Mouse (Mus musculus) olfactory bulb, adult 2 months (tissue): Measurements from ENCODE around the gene Cyp4f15. TPM values are rescaled to one million over a fixed set of nuclear protein-coding genes. Genes with fewer than 3 reads are reported as not detected.

Experiments used
- H3K27ac ChIP-seq: fragments of 200-500 bp; 2 replicates; pipeline ENCODE4 v1.5.1; 2012; ENCODE audit warnings: low read depth, low read length; ENCODE audit not compliant: insufficient read depth
- H3K4me1 ChIP-seq: fragments of 200-500 bp; 2 replicates; pipeline ENCODE4 v1.6.1; 2012; ENCODE audit warnings: low read length; ENCODE audit not compliant: control insufficient read depth, insufficient read depth
- H3K4me3 ChIP-seq: fragments of 200-500 bp; 2 replicates; pipeline ENCODE4 v1.5.1; 2012; ENCODE audit warnings: mild to moderate bottlenecking, low read depth, low read length, moderate library complexity; ENCODE audit not compliant: insufficient read depth
- CTCF ChIP-seq: fragments of 200-500 bp; IDR thresholded peaks from 2 replicates; pipeline ENCODE4 v1.5.1; 2012; ENCODE audit warnings: low read depth, mild to moderate bottlenecking, low read length, moderate library complexity; ENCODE audit not compliant: insufficient read depth
- POLR2A ChIP-seq: fragments of 200-500 bp; IDR thresholded peaks from 2 replicates; pipeline ENCODE4 v1.6.1; 2012; ENCODE audit warnings: mild to moderate bottlenecking, low read depth, low read length, moderate library complexity; ENCODE audit not compliant: insufficient read depth
- WGBS: fragments of 180-500 bp; shearing (Covaris S2); methylation state at CpG from one replicate; pipeline ENCODE4 v1.1.7; 2018; 5-methylcytosine and 5-hydroxymethylcytosine counted together
- polyA plus RNA-seq: library from polyadenylated mRNA; stranded (reverse); fragments of >200 nt; gene quantifications from 2 replicates; pipeline ENCODE4 v1.2.4, GENCODE M21; 2012; ENCODE audit warnings: low replicate concordance; ENCODE audit not compliant: missing spikeins, insufficient read depth, insufficient read length

Gene Cyp4f15
- not detected in 2 replicates for polyA plus RNA-seq

DNA sequence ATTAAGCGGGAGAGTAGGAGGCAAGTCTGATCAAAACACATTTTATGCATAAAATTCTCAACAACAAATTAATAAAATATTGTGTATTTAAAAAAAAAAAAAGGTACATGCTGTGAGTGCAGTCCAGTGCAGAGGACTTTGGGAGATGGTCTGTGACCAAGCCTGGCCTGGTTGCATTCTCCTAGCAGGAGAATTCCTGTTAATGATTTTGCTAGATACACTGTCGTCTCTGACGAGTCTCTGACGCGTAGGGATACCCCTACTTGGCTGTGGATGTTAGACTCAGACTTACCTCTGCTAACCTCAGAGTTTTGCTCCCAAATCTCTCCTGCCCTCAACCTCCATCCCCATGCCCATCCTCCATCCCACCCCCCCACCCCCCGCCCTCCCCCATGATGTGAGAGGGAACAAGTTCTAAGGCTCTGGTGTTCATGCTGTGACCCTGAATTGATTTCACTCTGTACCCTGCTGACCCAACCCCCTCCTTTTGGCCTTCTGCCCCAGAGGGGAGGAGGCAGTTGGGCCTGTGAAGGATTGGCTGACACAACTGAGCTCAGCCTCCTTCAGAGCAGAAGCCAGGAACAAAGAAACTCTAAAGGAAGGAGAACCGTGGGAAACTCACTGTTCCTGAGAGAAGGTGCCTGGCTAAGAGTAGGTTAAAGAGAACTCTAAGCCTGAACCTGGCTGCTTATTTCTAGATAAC, at the start of gene Cyp4f15:
Cyp4f15 (plus strand) TSS at position 580 of the 703 bp plus-strand sequence.
- 32% methylated on average over 7 of the region's 7 CpGs for WGBS
- Histone ChIP-seq H3K4me1 (no peaks in the 10 kb centered on the region), H3K4me3 (peak within 1 kb of the TSS; percentile 20; the same call in 1 of the 2 replicates), H3K27ac (no peak within 1 kb of the TSS)
- TF ChIP-seq CTCF (no peak), POLR2A (no peak)

DNA sequence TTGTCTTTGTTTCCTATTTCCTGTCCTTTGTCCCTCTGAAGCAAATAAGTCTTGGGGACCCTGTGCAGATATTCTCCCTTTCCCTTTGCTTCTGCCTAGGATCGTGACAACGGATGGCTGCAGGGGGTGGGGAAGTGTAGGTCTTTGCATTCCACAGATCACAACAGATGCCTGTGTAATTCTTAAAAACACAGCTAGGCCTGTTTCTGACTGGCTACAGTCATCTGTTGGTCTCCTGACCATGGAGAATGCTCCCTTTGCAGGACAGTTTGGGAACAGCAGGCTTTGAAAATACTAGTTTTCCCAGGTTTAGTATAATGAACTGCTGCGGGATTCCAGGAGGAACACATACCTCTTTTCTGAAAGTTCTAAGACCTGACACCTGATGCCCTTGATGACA, 49.1 kb upstream of the Cyp4f15 start:
- Histone ChIP-seq H3K27ac (no peak overlapping the region), H3K4me1 (peaks cover 6% of the 10 kb centered on the region), H3K4me3 (no peak overlapping the region)
- 56% methylated on average over 3 of the region's 3 CpGs for WGBS
- TF ChIP-seq CTCF (no peak), POLR2A (no peak)

DNA sequence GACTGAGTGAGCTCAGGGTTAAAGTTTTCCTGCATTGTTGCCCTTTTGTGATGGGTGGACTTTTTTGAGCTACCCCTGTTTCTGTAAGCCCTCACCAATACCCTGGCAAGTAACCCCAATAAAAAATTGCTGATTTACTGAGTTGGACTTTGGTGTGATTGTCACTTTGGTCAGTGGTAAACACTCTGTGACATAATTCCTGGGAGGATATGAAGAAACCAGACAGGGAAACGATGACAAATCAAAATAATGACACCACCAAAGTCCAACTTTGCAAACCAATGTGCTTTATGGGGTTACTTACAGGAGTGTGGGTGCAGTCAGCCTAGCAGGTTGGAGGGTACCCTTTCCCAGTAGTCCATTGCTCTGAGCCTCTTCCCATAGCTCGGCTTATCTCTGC, 48.3 kb upstream of the Cyp4f15 start:
- TF ChIP-seq POLR2A = no peak
- no peak for TF ChIP-seq CTCF
- WGBS = 85% methylated on average over 2 of the region's 2 CpGs
- Histone ChIP-seq H3K4me3 (no peak overlapping the region), H3K27ac (no peak overlapping the region), H3K4me1 (peaks cover 6% of the 10 kb centered on the region)

DNA sequence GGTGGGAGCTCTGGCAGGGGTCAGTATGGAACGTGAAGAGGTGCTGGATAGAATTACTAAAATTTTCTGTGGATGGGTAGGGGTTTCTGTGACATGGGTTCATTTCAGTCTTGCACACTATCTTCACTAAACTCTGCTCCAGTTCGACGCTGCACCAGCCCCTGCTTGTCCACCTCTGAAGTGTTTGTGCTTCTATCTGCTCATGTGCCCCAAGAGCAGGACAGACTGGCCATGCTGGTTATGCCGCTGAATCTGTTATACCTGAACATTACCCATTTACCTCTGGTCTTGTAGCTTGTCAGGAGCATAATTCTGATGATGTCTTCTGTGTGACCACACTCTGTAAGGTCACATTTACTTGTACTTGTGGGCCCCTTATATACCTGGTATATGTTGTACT, 38.8 kb upstream of the Cyp4f15 start:
- no peak overlapping the region for H3K27ac ChIP-seq
- H3K4me3 ChIP-seq = no peak overlapping the region
- TF ChIP-seq CTCF (no peak), POLR2A (no peak)
- no peaks in the 10 kb centered on the region for H3K4me1 ChIP-seq
- 92% methylated on average over 4 of the region's 4 CpGs for WGBS

DNA sequence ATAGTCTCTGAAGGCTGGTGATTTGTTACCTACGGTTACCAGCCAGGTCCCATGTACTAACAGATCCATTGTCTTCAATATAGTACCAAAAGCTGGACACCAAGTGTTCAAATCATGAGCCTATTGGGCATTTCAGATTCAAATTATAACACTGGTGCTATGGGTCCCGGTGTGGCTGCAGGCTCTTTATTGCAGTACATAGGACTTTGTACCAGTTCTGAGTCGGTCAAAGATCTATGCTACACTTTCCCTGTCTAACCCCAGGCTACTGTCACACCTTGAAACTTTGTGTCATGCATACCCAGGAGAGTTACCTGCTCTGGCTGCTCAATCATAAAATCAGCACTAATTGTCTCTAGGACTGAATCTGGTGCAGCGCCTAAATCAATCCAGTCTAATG, 31.6 kb upstream of the Cyp4f15 start:
- Histone ChIP-seq H3K4me3 (no peak overlapping the region), H3K27ac (no peak overlapping the region), H3K4me1 (0 out of 2 replicates have a peak, but pooled peaks cover 2% of the 10 kb centered on the region)
- TF ChIP-seq POLR2A (no peak), CTCF (no peak)
- WGBS = 93% methylated on average over 4 of the region's 4 CpGs

DNA sequence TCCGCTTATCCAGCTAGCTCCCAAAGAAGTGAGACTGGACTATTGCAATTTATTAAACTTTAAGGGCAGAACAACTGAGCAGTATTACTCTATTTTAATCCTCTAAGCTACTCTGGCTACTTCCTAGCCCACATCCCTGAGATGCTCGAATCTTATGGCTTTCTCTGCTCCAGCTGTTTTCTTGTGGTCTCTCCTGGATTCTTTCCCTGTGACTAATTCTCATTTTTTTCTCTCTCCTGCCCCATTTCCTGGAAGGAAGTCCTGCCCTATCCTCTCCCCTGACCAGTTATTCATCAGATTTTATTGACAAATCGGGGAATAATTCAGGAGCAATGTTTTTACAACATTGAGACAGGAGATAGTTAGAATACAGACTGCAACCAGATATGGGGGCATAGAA, 28.4 kb upstream of the Cyp4f15 start:
- 79% methylated on average over 3 of the region's 3 CpGs for WGBS
- Histone ChIP-seq H3K27ac (no peak overlapping the region), H3K4me1 (0 out of 2 replicates have a peak, but pooled peaks cover 4% of the 10 kb centered on the region), H3K4me3 (no peak overlapping the region)
- TF ChIP-seq CTCF (no peak), POLR2A (no peak)

DNA sequence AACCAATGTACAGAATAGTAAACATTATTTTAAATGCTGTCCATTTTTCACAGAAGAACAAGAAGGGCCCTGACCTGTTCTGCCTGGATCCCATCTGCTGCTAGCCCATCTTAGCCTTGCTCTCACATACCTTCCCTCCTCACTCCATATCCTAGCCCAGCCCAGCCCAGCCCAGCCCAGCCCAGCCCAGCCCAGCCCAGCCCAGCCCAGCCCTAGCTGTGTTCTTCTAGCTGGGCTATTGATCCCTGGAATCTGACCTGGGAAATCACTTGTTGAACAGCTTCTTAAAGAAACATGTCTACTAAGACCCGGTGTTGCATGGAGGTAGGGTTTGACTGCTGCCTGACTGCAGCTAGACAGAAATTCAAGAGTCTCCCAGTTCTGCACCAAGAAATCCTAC, 27.2 kb upstream of the Cyp4f15 start:
- Histone ChIP-seq H3K4me1 (0 out of 2 replicates have a peak, but pooled peaks cover 4% of the 10 kb centered on the region), H3K27ac (no peak overlapping the region), H3K4me3 (no peak overlapping the region)
- WGBS = 68% methylated on average over 1 of the region's 1 CpGs
- TF ChIP-seq POLR2A = no peak

DNA sequence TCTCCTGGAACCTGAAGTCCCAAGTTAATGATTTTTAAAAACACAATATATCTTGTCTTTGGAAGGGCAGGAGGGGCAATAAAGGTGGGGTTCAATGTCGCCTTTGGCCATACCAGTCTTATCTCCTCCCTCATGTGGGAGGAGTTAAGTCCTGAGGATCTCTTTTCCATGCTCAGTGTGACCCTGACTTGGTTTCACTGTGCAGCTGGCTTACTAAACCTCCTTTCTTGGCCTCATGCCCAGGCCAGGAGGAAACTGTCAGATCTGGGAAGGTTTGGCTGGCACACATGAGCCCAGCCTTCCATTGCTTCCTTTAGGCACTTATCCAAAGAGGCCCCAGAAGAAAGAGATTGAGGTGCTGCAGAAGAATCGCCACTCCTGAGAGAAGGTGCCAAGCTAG, 26.7 kb upstream of the Cyp4f15 start, which contains the start of gene Cyp4f40:
Cyp4f40 (plus strand) TSS at position 189 of the 400 bp plus-strand sequence.
- Histone ChIP-seq H3K4me3 (no peak within 1 kb of the TSS), H3K27ac (no peak within 1 kb of the TSS), H3K4me1 (0 out of 2 replicates have a peak, but pooled peaks cover 4% of the 10 kb centered on the region)
- TF ChIP-seq CTCF (no peak), POLR2A (no peak)
- WGBS = 18% methylated on average over 2 of the region's 2 CpGs

DNA sequence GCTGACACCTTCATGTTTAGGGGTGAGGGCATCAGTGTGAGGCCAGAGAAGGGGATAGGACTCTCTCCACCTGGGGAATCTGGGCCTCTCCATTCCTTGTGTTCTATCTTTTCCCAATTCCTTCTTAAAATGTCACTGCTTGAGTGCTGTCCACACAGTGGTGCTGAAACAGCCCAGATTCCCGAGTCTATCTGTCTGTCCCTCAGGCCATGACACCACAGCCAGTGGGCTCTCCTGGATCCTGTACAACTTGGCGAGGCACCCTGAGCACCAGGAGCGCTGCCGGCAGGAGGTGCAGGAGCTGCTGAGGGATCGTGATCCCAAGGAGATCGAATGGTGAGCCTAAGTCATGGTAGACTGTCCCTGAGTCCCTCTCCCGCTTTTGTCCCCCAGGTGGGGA, 11.5 kb upstream of the Cyp4f15 start:
- no peak for TF ChIP-seq POLR2A
- no peak for TF ChIP-seq CTCF
- Histone ChIP-seq H3K4me1 (no peaks in the 10 kb centered on the region), H3K27ac (no peak overlapping the region), H3K4me3 (no peak overlapping the region)
- 77% methylated on average over 7 of the region's 7 CpGs for WGBS

DNA sequence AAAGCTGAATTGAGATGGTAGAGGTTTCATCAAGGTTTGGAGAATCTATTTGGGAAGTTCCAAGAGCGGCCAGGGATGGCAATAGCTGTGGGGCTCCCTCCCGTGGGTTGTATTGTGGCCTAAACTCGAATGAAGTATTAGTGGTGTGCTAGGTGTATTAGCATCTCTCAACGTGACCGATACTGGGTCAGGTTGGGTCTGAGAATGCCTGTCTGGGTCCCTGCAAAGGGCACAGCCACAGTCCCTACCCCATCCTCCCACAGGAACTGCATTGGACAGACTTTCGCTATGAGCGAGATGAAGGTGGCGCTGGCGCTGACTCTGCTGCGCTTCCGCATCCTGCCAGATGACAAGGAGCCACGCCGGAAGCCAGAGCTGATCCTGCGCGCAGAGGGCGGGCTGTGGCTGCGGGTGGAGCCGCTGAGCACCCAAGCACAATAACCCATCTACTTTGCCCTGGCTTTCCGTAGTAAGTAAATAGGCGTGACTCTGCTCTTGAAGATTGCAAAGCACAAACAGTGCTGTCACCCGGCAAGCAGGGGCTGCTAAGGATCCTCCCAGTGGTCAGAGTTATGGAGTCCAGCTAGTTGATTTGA, 9.3 kb upstream of the Cyp4f15 start:
- TF ChIP-seq CTCF (no peak), POLR2A (no peak)
- WGBS = 52% methylated on average over 21 of the region's 21 CpGs
- Histone ChIP-seq H3K27ac (no peak overlapping the region), H3K4me3 (no peak overlapping the region), H3K4me1 (no peaks in the 10 kb centered on the region)
